Mouse (Mus musculus) liver, embryonic 14.5 days (tissue): ENCODE measurements around the gene Slc22a5. TPM values are rescaled to one million over a fixed set of nuclear protein-coding genes. Genes with fewer than 3 reads are reported as not detected.

Experiments
- ATAC-seq: fragments of 200-750 bp; cut with Nextera tagmentation; 2 replicates; pipeline ENCODE4 v1.8.0; 2017; ENCODE audit warnings: moderate number of reproducible peaks, mild to moderate bottlenecking, moderate library complexity; ENCODE audit not compliant: insufficient read depth
- DNase-seq, 3 experiments: peaks; one replicate each; pipeline ENCODE4 v3.0.0-alpha.2; 2012 to 2013; ENCODE audit warnings: low read depth in 3 of 3, low spot score in 3 of 3
- H3K27ac ChIP-seq: fragments of 300-500 bp; sonication (generic); 2 replicates; pipeline ENCODE4 v1.5.1; 2014; ENCODE audit warnings: moderate library complexity, mild to moderate bottlenecking, control low read depth, inconsistent platforms
- H3K27me3 ChIP-seq: fragments of 300-500 bp; sonication (generic); 2 replicates; pipeline ENCODE4 v1.6.1; 2014; ENCODE audit warnings: mild to moderate bottlenecking, low read length, moderate library complexity; ENCODE audit not compliant: control insufficient read depth, insufficient read depth
- H3K36me3 ChIP-seq: fragments of 300-500 bp; sonication (generic); replicated peaks from 2 replicates; pipeline ENCODE4 v1.6.1; 2014; ENCODE audit warnings: low read depth; ENCODE audit not compliant: control insufficient read depth, insufficient read depth
- H3K4me1 ChIP-seq, 2 experiments: fragments of 200-500 bp in 1 of 2; fragments of 300-500 bp in 1 of 2; sonication (generic) in 1 of 2; replicated peaks; 2 replicates each; pipeline ENCODE4 v1.6.1; 2012 to 2014; ENCODE audit warnings: antibody characterized with exemption in 1 of 2, inconsistent platforms in 1 of 2, low read length in 1 of 2; ENCODE audit not compliant: control insufficient read depth in 2 of 2, insufficient read depth in 2 of 2
- H3K4me2 ChIP-seq: fragments of 300-500 bp; sonication (generic); 2 replicates; pipeline ENCODE4 v1.6.1; 2014; ENCODE audit warnings: low read depth, mild to moderate bottlenecking, control low read depth, moderate library complexity
- H3K4me3 ChIP-seq, 2 experiments: fragments of 200-500 bp in 1 of 2; fragments of 300-500 bp in 1 of 2; sonication (generic) in 1 of 2; 2 replicates each; pipeline ENCODE4 v1.5.1; 2012 to 2014; ENCODE audit warnings: low read depth in 2 of 2, low read length in 2 of 2, mild to moderate bottlenecking in 2 of 2, control low read depth in 1 of 2, inconsistent platforms in 1 of 2, moderate library complexity in 1 of 2; ENCODE audit not compliant: insufficient read depth in 1 of 2
- H3K9ac ChIP-seq: fragments of 300-500 bp; sonication (generic); replicated peaks from 2 replicates; pipeline ENCODE4 v1.6.1; 2014; ENCODE audit warnings: mild to moderate bottlenecking, control low read depth, moderate library complexity
- H3K9me3 ChIP-seq: fragments of 300-500 bp; sonication (generic); 2 replicates; pipeline ENCODE4 v1.6.1; 2016; ENCODE audit warnings: low read length, mixed read lengths; ENCODE audit not compliant: control insufficient read depth
- CTCF ChIP-seq: IDR thresholded peaks from 2 replicates; pipeline ENCODE4 v1.5.1; 2016; ENCODE audit warnings: antibody characterized with exemption, low read depth, control low read depth
- EP300 ChIP-seq: IDR thresholded peaks from 2 replicates; pipeline ENCODE4 v1.6.1; 2016; ENCODE audit warnings: antibody characterized with exemption, low read depth
- WGBS: fragments of 180-500 bp; shearing (Covaris S2); extraction: QIAGEN DNeasy Blood & Tissue Kit; methylation state at CpG from one replicate; pipeline ENCODE4 v1.1.7; 2014; ENCODE audit not compliant: insufficient replicate concordance; 5-methylcytosine and 5-hydroxymethylcytosine counted together
- polyA plus RNA-seq, 2 experiments: library from polyadenylated mRNA; depleted of rRNA in 1 of 2; stranded (reverse) in 1 of 2; unstranded in 1 of 2; fragments of >200 nt; fragmentation: Nextera tagmentation in 1 of 2; extraction: Ambion mirVana in 1 of 2; gene quantifications; 2 replicates each; pipeline versions ENCODE4 v1.2.1 to v1.2.3; 2012 to 2014

The Slc22a5 gene
- polyA plus RNA-seq, 2 experiments: 1.7 to 1.9 TPM

- H3K4me2 ChIP-seq: no peak overlapping the region
- no peak overlapping the region for H3K27ac ChIP-seq
- H3K9me3 ChIP-seq: no peaks in the 10 kb centered on the region
- DNase-seq (no peak), ATAC-seq (no peak)
- no peak overlapping the region for H3K4me3 ChIP-seq
- peaks cover 0 to 3% of the 10 kb centered on the region in 2 experiments; a peak in 1 of 4 replicates for H3K4me1 ChIP-seq
- WGBS: 69% methylated on average over 9 of the region's 9 CpGs
- no peak overlapping the region for H3K9ac ChIP-seq
- no peaks in the 10 kb centered on the region for H3K27me3 ChIP-seq
- no peaks in the 10 kb centered on the region for H3K36me3 ChIP-seq
- TF ChIP-seq EP300: no peak
- TF ChIP-seq CTCF: no peak
Observed at GRCm38 (mm10) chr11:53904534-53904925, 13.1 kb upstream of the Slc22a5 start.

DNA sequence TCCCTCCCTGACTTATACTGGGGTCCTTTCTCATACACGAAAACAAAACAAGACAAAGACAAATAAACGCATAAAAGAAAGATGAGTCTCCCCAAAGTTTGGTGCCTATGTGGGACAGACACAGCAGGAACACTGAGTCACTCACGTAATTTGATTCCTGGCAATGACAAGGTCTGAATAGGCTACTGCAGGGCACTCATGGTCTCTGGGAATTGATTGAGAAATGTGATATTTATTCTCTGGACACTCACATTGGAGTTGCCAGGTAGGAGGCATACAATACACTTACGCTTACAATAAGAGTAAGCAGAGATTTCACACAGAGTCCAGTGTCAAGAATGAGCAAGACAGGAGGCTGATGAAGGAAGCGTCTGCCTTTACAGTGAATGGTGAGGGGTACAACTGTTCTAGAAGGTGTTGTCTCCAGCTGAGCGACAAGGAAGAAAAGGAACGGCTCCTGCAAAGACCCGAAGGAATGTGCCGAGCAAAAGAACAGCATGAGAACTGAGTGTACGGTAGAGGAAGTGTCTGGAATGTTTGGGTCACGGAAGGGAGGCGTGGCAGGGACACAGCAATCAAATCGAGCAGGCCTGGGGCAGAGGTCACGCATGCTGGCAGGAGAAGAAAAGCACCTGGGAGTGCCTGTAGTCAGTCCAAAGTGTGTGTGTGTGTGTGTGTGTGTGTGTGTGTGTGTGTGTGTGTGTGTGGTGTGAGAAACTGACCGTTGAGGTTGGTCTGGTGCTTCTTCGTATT is 12.5 kb upstream of the Slc22a5 start:
- WGBS: 56% methylated on average over 16 of the region's 16 CpGs
- no peak overlapping the region for H3K4me3 ChIP-seq
- no peak for ATAC-seq

GRCm38 (mm10) chr11:53902741-53903140 is 11.3 kb upstream of the Slc22a5 start:
- no peak overlapping the region for H3K27ac ChIP-seq
- 79% methylated on average over 14 of the region's 14 CpGs for WGBS
- H3K9ac ChIP-seq: no peak overlapping the region
- no peak for TF ChIP-seq EP300
- no peak for TF ChIP-seq CTCF
- DNase-seq (no peak), ATAC-seq (no peak)
- H3K4me2 ChIP-seq: no peak overlapping the region
- H3K36me3 ChIP-seq: no peaks in the 10 kb centered on the region
- no peaks in the 10 kb centered on the region for H3K9me3 ChIP-seq
- H3K4me1 ChIP-seq: 0 out of 4 replicates have a peak, but pooled peaks cover 0 to 3% of the 10 kb centered on the region in 2 experiments
- no peak overlapping the region for H3K4me3 ChIP-seq
- H3K27me3 ChIP-seq: no peaks in the 10 kb centered on the region

More for the DNA sequence above, 12.5 kb upstream of the Slc22a5 start:
- H3K9ac ChIP-seq: no peak overlapping the region
- peaks cover 0 to 3% of the 10 kb centered on the region in 2 experiments; a peak in 1 of 4 replicates for H3K4me1 ChIP-seq
- H3K27me3 ChIP-seq: no peaks in the 10 kb centered on the region
- TF ChIP-seq EP300 (no peak), CTCF (no peak)
- no peaks in the 10 kb centered on the region for H3K9me3 ChIP-seq
- H3K36me3 ChIP-seq: no peaks in the 10 kb centered on the region
- H3K27ac ChIP-seq: no peak overlapping the region
- H3K4me2 ChIP-seq: no peak overlapping the region
- no peak for DNase-seq

GRCm38 (mm10) chr11:53900991-53901390 is 9.5 kb upstream of the Slc22a5 start:
- Histone ChIP-seq H3K4me3 (no peak overlapping the region), H3K27me3 (no peaks in the 10 kb centered on the region), H3K9me3 (no peaks in the 10 kb centered on the region), H3K9ac (no peak overlapping the region), H3K36me3 (no peaks in the 10 kb centered on the region), H3K27ac (no peak overlapping the region), H3K4me2 (no peak overlapping the region), H3K4me1 (0 out of 4 replicates have a peak, but pooled peaks cover 0 to 3% of the 10 kb centered on the region in 2 experiments)
- DNase-seq (no peak), ATAC-seq (no peak)
- 45% methylated on average over 1 of the region's 1 CpGs for WGBS
- TF ChIP-seq CTCF: no peak
- TF ChIP-seq EP300: no peak

- WGBS: 63% methylated on average over 6 of the region's 6 CpGs
- H3K4me1 ChIP-seq: 0 out of 4 replicates have a peak, but pooled peaks cover 0 to 3% of the 10 kb centered on the region in 2 experiments
- no peak overlapping the region for H3K4me3 ChIP-seq
- H3K27ac ChIP-seq: no peak overlapping the region
- DNase-seq (no peak), ATAC-seq (no peak)
- H3K9me3 ChIP-seq: no peaks in the 10 kb centered on the region
- H3K9ac ChIP-seq: no peak overlapping the region
- no peak for TF ChIP-seq EP300
- no peak for TF ChIP-seq CTCF
- no peaks in the 10 kb centered on the region for H3K36me3 ChIP-seq
- H3K27me3 ChIP-seq: no peaks in the 10 kb centered on the region
- no peak overlapping the region for H3K4me2 ChIP-seq
Observed at GRCm38 (mm10) chr11:53899981-53900380, 8.5 kb upstream of the Slc22a5 start.
